9 mouse cellular contexts compared by ENCODE assay signal in genomic region chr8:52356001-52356734, GRCm38 (mm10).
"Had no signal": no experiment of that assay in that cellular context is flagged by ENCODE, and none has a peak within 500 bp of the region (broad histone marks: within the 10 kb centered on the region; RNA-seq: fewer than 3 reads in every experiment).

No protein-coding gene starts in this region.

- DNase-seq: liver, postnatal 0 days; lung, adult 2 months; lung, postnatal 14 days; lung, postnatal 36 days; retina, postnatal 1 day; right cerebral cortex, adult 18-20 months; thymus, adult 2 months; thymus, postnatal 25 days; thymus, postnatal 4 days had no signal
